Mouse (Mus musculus): Measurements from ENCODE around the gene Inpp5a. TPM values are rescaled to one million over a fixed set of nuclear protein-coding genes. Genes with fewer than 3 reads are reported as not detected.

Inpp5a gene
- polyA plus RNA-seq, 1 experiment from 2014 or later, result 41.6 TPM

DNA sequence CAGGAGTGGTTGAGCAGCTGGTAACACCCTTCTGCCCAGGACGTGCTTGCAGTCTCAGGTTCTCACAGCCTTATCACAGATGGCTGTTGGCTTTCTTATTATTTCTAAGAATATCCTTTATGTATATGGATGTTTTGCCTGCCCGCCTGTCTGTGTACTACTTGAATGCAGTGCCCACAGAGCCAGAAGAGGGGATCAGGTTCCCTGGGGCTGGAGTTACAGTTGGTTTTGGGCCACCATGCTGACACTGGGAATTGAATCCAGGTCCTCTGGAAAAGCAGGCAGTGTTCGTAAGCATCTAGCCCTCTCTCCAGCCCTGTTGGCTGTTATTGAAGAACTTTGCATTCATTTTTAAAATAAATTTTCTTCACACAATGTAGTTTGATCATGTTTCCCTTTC, 50.1 kb downstream of the Inpp5a start:
- H3K4me1 ChIP-seq (ENCODE audit: control insufficient read depth, insufficient read depth, low read length), result peaks cover 28% of the 10 kb centered on the region
- DNase-seq (ENCODE audit: low spot score) (no peak), ATAC-seq (ENCODE audit: low read depth) (no peak)
- H3K4me2 ChIP-seq (ENCODE audit: low read depth, low read length), result no peak overlapping the region
- H3K27ac ChIP-seq (replicated peaks; ENCODE audit: low read depth, low read length), result 0 out of 2 replicates have a peak overlapping the region, but pooled peaks have one; percentile 3
- no peaks in the 10 kb centered on the region for H3K9me3 ChIP-seq (ENCODE audit: control insufficient read depth, low read length)
- WGBS, result 38% methylated on average over 3 of the region's 3 CpGs
- H3K9ac ChIP-seq (ENCODE audit: low read depth, low read length), result no peak overlapping the region
- H3K27me3 ChIP-seq (replicated peaks; ENCODE audit: control insufficient read depth, insufficient read depth, low read length), result no peaks in the 10 kb centered on the region
- no peaks in the 10 kb centered on the region for H3K36me3 ChIP-seq (ENCODE audit: control insufficient read depth, insufficient read depth, low read length)
- H3K4me3 ChIP-seq (ENCODE audit: low read depth, low read length), result no peak overlapping the region

DNA sequence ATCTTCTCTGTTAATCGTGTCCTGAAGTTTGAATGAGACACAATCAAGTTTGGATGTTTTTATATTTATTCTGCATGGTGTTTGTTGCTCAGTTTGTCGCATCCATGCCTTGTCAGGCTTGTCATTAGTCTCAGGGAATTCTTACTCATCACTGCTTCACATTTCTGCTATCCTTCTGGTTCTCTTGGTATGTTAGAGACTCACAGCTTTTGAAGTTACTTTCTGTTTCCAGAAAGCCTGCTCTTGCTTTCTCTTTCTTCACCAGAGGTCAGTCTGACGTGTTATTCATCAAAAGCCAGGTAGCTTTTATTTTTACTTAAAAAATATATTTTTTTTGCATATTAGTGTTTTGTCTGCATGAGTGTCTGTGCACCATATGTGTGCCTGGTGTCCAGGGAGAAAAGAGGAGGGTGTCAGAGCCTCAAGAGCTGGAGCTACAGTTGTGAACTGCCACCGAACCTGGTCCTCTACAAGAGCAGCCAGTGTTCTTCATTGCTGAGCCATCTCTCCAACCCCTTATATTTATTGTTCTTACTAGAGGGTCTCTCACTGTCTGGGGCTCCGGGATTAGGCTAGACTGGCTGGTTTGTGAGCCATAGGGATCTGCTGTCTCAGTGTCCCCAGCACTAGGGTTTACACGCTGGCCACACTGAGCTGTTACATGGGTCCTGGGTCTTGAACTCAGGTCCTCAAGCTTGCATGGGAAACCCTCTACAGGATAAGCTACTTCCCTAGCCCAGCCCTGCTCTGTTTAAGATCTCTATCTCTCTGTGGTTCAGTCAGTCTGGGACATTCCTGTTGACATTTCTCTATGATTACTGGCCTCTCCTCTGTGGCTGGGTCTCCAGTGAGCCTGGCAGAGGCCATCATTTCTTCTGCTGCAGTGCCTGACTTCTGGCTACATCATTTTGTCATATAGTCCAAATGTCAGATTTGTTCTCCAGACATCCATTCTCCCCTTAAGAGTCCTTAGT, 51.3 kb downstream of the Inpp5a start:
- Histone ChIP-seq H3K4me2 (ENCODE audit: low read depth, low read length) (no peak overlapping the region), H3K4me3 (ENCODE audit: low read depth, low read length) (no peak overlapping the region), H3K4me1 (ENCODE audit: control insufficient read depth, insufficient read depth, low read length) (peaks cover 34% of the 10 kb centered on the region), H3K36me3 (ENCODE audit: control insufficient read depth, insufficient read depth, low read length) (no peaks in the 10 kb centered on the region), H3K27ac (replicated peaks; ENCODE audit: low read depth, low read length) (no peak overlapping the region), H3K9me3 (ENCODE audit: control insufficient read depth, low read length) (no peaks in the 10 kb centered on the region), H3K9ac (ENCODE audit: low read depth, low read length) (0 out of 2 replicates have a peak overlapping the region, but pooled peaks have one; percentile 14), H3K27me3 (replicated peaks; ENCODE audit: control insufficient read depth, insufficient read depth, low read length) (no peaks in the 10 kb centered on the region)
- ATAC-seq (ENCODE audit: low read depth), result no peak
- 68% methylated on average over 6 of the region's 6 CpGs for WGBS
- DNase-seq (ENCODE audit: low spot score), result no peak

DNA sequence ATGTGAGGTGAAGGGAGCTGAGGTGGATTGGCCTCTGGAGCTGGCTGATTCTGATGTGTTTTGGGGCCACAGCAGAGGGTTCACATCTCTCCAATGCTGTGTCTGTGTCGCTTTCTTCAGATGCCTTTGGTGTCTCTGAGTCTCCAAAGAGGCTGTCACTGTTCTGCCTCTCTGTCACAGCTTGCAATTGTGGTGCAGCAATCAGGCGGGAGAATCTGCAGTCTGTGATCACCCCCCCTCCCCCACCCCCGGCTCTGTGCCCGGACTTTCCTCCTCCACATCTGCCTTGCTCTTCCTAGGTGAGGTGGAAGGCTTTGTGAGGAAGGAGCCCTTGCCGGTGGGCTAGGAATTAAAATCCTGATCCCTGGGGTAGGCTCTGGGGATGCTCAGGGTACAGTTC, 52.1 kb downstream of the Inpp5a start:
- 28% methylated on average over 5 of the region's 5 CpGs for whole genome bisulfite sequencing
- Histone ChIP-seq H3K36me3 (ENCODE audit: control insufficient read depth, insufficient read depth, low read length) (no peaks in the 10 kb centered on the region), H3K4me2 (ENCODE audit: low read depth, low read length) (no peak overlapping the region), H3K27me3 (replicated peaks; ENCODE audit: control insufficient read depth, insufficient read depth, low read length) (no peaks in the 10 kb centered on the region), H3K27ac (replicated peaks; ENCODE audit: low read depth, low read length) (no peak overlapping the region), H3K9me3 (ENCODE audit: control insufficient read depth, low read length) (no peaks in the 10 kb centered on the region), H3K4me3 (ENCODE audit: low read depth, low read length) (no peak overlapping the region), H3K4me1 (ENCODE audit: control insufficient read depth, insufficient read depth, low read length) (peaks cover 34% of the 10 kb centered on the region), H3K9ac (ENCODE audit: low read depth, low read length) (0 out of 2 replicates have a peak overlapping the region, but pooled peaks have one; percentile 14)
- DNase-seq (ENCODE audit: low spot score) (no peak), ATAC-seq (ENCODE audit: low read depth) (no peak)

DNA sequence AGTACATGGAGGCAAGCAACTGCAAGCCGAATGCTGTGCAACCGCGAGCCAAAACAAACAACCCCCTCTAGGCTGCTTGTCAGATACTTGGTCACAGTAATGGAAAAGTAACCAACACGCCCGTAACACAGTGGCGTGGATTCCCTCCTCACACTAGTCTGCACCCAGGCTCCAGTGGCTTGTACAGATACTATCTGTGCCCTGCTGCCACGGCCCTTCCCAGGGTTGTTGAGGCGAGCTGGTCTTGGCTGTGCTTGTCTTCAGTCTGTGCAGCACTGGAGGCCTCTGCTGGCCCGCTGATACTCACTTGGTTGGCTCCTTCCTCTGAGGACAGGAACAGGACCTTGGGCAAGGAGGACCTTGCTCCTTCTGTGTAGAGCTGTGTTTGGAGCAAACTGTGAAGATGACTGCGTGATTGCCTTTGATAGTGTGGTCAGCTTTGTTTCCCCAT, 52.9 kb downstream of the Inpp5a start:
- WGBS, result 68% methylated on average over 10 of the region's 10 CpGs

DNA sequence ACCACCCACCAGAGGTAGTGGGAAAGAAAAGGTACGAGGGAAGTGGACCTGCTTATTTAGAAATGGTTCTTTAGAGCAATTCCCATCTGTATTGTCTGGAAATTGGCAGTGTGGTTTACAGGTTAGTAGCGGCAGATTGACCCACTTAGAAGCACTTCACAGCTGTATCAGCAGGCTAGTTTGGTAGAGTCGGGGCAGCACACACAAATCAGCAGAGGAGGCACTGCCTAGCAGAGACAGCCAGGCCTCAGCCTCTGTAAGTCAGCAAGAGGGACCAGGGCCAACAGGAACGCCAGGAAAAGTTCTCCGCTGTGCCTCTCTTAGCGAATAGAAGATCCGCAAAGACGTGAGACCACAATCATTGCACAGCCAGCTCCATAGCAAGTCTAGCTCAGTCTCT, 56.7 kb downstream of the Inpp5a start:
- Histone ChIP-seq H3K4me3 (ENCODE audit: low read depth, low read length) (no peak overlapping the region), H3K9me3 (ENCODE audit: control insufficient read depth, low read length) (no peaks in the 10 kb centered on the region), H3K27ac (replicated peaks; ENCODE audit: low read depth, low read length) (no peak overlapping the region), H3K27me3 (replicated peaks; ENCODE audit: control insufficient read depth, insufficient read depth, low read length) (no peaks in the 10 kb centered on the region), H3K36me3 (ENCODE audit: control insufficient read depth, insufficient read depth, low read length) (no peaks in the 10 kb centered on the region), H3K4me2 (ENCODE audit: low read depth, low read length) (no peak overlapping the region), H3K4me1 (ENCODE audit: control insufficient read depth, insufficient read depth, low read length) (peaks cover 15% of the 10 kb centered on the region), H3K9ac (ENCODE audit: low read depth, low read length) (no peak overlapping the region)
- DNase-seq (ENCODE audit: low spot score) (no peak), ATAC-seq (ENCODE audit: low read depth) (no peak)
- WGBS, result 71% methylated on average over 8 of the region's 8 CpGs

More for the DNA sequence above, 52.9 kb downstream of the Inpp5a start:
- peaks cover 34% of the 10 kb centered on the region for H3K4me1 ChIP-seq (ENCODE audit: control insufficient read depth, insufficient read depth, low read length)
- peak; percentile 46 for DNase-seq (ENCODE audit: low spot score)
- no peaks in the 10 kb centered on the region for H3K27me3 ChIP-seq (replicated peaks; ENCODE audit: control insufficient read depth, insufficient read depth, low read length)
- ATAC-seq (ENCODE audit: low read depth), result no peak
- no peak overlapping the region for H3K4me2 ChIP-seq (ENCODE audit: low read depth, low read length)
- H3K4me3 ChIP-seq (ENCODE audit: low read depth, low read length), result no peak overlapping the region
- no peaks in the 10 kb centered on the region for H3K36me3 ChIP-seq (ENCODE audit: control insufficient read depth, insufficient read depth, low read length)
- H3K9me3 ChIP-seq (ENCODE audit: control insufficient read depth, low read length), result no peaks in the 10 kb centered on the region
- no peak overlapping the region for H3K27ac ChIP-seq (replicated peaks; ENCODE audit: low read depth, low read length)
- H3K9ac ChIP-seq (ENCODE audit: low read depth, low read length), result no peak overlapping the region

DNA sequence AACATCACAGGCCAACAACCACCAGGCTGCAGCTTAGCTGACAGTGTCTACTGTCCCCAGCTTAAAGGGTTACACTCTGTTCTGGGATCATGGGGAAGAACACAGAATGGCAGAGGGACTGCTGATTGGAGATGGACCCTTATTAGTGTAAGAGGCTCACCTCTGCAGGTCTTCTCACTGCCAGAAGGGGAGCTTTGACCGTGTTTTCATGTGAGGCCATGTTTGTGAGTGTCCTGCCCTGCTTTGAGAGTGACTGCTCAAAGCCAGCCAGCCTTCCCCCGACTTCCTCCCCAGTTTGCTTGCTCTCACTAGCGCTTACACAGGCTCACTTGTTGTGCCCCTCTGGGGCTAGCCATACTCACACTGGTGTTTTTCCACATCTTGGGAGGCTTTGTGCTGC, 58.5 kb downstream of the Inpp5a start:
- H3K36me3 ChIP-seq (ENCODE audit: control insufficient read depth, insufficient read depth, low read length), result no peaks in the 10 kb centered on the region
- WGBS, result 63% methylated on average over 3 of the region's 3 CpGs

DNA sequence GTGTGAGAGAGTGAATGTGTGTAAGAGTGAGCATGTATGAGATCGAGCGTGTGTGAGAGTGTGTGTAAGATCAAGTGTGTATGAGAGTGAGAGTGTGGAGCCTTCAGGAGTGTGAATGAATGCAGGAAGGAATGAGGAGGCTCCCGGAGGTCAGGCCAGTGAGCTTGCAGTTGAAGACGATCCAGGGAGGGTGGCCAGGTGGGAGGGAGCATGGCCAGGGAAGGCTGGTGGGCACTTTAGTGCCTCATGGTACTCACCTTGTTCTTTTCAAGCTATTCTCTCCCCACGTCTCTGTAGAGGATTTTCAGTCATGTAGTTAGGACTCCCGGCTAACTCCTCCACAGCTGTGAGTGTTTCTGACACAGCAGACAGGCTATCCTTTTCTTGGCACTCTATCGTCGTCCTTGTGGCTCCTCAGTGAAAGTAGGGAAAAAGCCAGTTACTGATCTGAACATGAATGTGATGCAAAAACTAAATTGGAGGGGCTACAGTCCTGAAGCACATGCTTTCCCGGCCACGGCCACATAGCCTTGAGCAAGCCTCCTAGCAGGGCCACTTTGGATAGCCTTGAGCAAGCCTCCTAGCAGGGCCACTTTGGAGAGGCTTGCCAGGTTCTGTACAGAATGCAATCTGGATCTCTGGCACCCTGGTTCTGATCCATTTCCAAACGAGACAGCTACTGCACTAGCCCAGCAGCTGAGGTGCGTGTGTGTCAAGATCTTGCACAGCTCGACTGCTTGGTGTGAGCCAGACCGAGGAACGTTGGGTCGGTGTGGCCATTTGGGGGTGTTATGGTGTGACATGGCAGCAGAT, 61.5 kb downstream of the Inpp5a start:
- no peak for DNase-seq (ENCODE audit: low spot score)

More for the DNA sequence above, 58.5 kb downstream of the Inpp5a start:
- H3K4me2 ChIP-seq (ENCODE audit: low read depth, low read length), result no peak overlapping the region
- ATAC-seq (ENCODE audit: low read depth), result no peak
- H3K4me3 ChIP-seq (ENCODE audit: low read depth, low read length), result no peak overlapping the region
- H3K27me3 ChIP-seq (replicated peaks; ENCODE audit: control insufficient read depth, insufficient read depth, low read length), result no peaks in the 10 kb centered on the region
- no peak for DNase-seq (ENCODE audit: low spot score)
- H3K9ac ChIP-seq (ENCODE audit: low read depth, low read length), result no peak overlapping the region
- H3K4me1 ChIP-seq (ENCODE audit: control insufficient read depth, insufficient read depth, low read length), result peaks cover 7% of the 10 kb centered on the region
- H3K27ac ChIP-seq (replicated peaks; ENCODE audit: low read depth, low read length), result no peak overlapping the region
- no peaks in the 10 kb centered on the region for H3K9me3 ChIP-seq (ENCODE audit: control insufficient read depth, low read length)

DNA sequence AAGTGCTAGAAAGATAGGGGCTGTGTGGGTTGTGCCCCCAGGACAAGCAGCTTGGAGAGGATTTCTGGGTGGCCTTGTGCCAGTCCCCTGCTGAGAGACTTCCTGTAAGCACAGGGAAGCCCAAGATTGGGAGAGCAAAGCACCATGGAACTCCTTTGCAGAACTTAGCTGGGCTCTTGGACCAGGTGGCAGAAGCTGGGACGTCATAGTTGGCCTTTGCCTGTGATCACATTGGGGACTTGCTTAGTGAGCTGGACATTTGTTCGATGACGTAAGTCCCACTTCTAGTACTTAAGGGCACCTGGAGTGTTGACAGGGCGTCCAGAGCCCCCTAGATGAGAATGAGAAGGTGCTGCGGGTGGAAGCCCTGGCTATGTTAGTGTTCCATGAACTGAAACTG, 62.8 kb downstream of the Inpp5a start:
- Histone ChIP-seq H3K27ac (replicated peaks; ENCODE audit: low read depth, low read length) (no peak overlapping the region), H3K9me3 (ENCODE audit: control insufficient read depth, low read length) (no peaks in the 10 kb centered on the region), H3K9ac (ENCODE audit: low read depth, low read length) (no peak overlapping the region), H3K4me2 (ENCODE audit: low read depth, low read length) (no peak overlapping the region), H3K4me1 (ENCODE audit: control insufficient read depth, insufficient read depth, low read length) (no peaks in the 10 kb centered on the region; the same call in 1 of the 2 replicates), H3K27me3 (replicated peaks; ENCODE audit: control insufficient read depth, insufficient read depth, low read length) (no peaks in the 10 kb centered on the region), H3K36me3 (ENCODE audit: control insufficient read depth, insufficient read depth, low read length) (no peaks in the 10 kb centered on the region), H3K4me3 (ENCODE audit: low read depth, low read length) (no peak overlapping the region)
- WGBS, result 94% methylated on average over 5 of the region's 5 CpGs
- DNase-seq (ENCODE audit: low spot score) (no peak), ATAC-seq (ENCODE audit: low read depth) (no peak)

More for the DNA sequence above, 61.5 kb downstream of the Inpp5a start:
- Histone ChIP-seq H3K9me3 (ENCODE audit: control insufficient read depth, low read length) (no peaks in the 10 kb centered on the region), H3K4me2 (ENCODE audit: low read depth, low read length) (no peak overlapping the region), H3K27me3 (replicated peaks; ENCODE audit: control insufficient read depth, insufficient read depth, low read length) (no peaks in the 10 kb centered on the region), H3K4me1 (ENCODE audit: control insufficient read depth, insufficient read depth, low read length) (no peaks in the 10 kb centered on the region; the same call in 1 of the 2 replicates), H3K4me3 (ENCODE audit: low read depth, low read length) (no peak overlapping the region), H3K27ac (replicated peaks; ENCODE audit: low read depth, low read length) (no peak overlapping the region), H3K9ac (ENCODE audit: low read depth, low read length) (no peak overlapping the region), H3K36me3 (ENCODE audit: control insufficient read depth, insufficient read depth, low read length) (no peaks in the 10 kb centered on the region)
- WGBS, result 82% methylated on average over 16 of the region's 16 CpGs
- no peak for ATAC-seq (ENCODE audit: low read depth)
